Mouse (Mus musculus): ENCODE data around the gene Hist2h2aa1. TPM values are rescaled to one million over a fixed set of nuclear protein-coding genes. Genes with fewer than 3 reads are reported as not detected.
"Not testable (repeated sequence)": the region's sequence is repeated elsewhere in the genome, so short reads cannot be mapped to it uniquely, and the experiment has no call there.

Hist2h2aa1 gene
- polyA plus RNA-seq, 1 experiment from 2014 or later: 24.8 TPM

- H3K9ac ChIP-seq: peak within 1 kb of the TSS; percentile 44
- H3K27ac ChIP-seq: peak within 1 kb of the TSS; percentile 96
- under 1% methylated on average over 45 of the region's 45 CpGs for WGBS
- no peaks in the 10 kb centered on the region for H3K36me3 ChIP-seq
- H3K4me3 ChIP-seq: peak within 1 kb of the TSS; percentile 52
- H3K4me1 ChIP-seq: peaks cover 11% of the 10 kb centered on the region; the same call in 1 of the 2 replicates
- ATAC-seq (ENCODE audit: insufficient number of reproducible peaks, low FRiP score, low TSS enrichment, low read depth): peak; percentile 95
- H3K4me2 ChIP-seq: peak within 1 kb of the TSS; percentile 80
- H3K9me3 ChIP-seq: no peaks in the 10 kb centered on the region
- no peaks in the 10 kb centered on the region for H3K27me3 ChIP-seq
Measured at GRCm38 (mm10) chr3:96269511-96270474, 24.5 kb downstream of the Hist2h2aa1 start, which contains the start of gene Hist2h2bb. TSS of gene Hist2h2bb (plus strand) at chr3:96269752.

DNA sequence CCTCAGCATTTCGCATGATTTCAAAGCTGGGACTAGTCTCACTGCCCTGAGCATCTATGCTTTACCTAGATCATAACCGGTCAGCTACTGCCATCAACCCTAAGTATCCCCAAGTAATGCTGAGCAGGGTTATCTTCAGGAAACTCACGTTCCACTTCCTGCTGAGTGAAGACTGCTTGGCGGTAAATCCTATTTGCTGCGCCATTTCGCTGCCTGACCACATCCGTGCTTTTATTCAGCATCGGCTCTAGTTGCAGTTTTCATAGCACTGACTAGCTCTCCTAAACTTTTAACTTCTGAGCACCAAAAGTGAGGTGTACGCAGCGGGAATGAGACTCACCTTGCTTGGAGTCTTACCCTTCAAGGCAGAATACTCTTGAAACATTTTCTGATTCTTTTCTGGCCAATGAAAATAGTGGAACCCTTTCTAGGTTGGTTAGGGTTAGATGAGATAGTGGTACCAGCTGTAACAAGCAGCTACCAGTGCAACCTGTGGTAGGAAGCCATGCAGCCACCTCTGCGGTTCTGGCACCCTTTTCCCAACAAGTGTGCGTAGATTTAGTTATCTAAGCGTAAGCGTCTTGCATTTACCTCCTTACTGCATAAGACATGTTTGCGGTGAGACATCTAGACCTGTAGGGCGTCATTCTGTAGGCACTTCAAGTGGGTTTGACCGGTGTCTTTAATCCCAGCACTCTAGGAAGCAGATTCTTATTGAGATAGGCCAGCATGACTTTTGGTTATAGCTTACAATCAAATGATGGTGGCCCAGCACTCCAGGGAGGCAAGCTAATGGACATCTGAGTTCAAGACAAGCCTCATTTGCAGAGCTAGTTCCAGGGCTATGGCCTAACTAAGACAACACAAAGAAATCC is 28.5 kb downstream of the Hist2h2aa1 start:
- ATAC-seq (ENCODE audit: insufficient number of reproducible peaks, low FRiP score, low TSS enrichment, low read depth): no peak
- H3K4me2 ChIP-seq: no peak overlapping the region
- H3K9ac ChIP-seq: no peak overlapping the region
- no peak overlapping the region for H3K4me3 ChIP-seq
- peaks cover 8% of the 10 kb centered on the region; the same call in 1 of the 2 replicates for H3K4me1 ChIP-seq
- no peaks in the 10 kb centered on the region for H3K27me3 ChIP-seq
- no peaks in the 10 kb centered on the region for H3K36me3 ChIP-seq
- H3K9me3 ChIP-seq: no peaks in the 10 kb centered on the region
- whole genome bisulfite sequencing: 88% methylated on average over 17 of the region's 17 CpGs
- H3K27ac ChIP-seq: no peak overlapping the region

- Histone ChIP-seq H3K36me3 (no peaks in the 10 kb centered on the region), H3K4me1 (peaks cover 4% of the 10 kb centered on the region; the same call in 1 of the 2 replicates), H3K9ac (peak overlapping the region; percentile 53; the same call in 1 of the 2 replicates), H3K4me3 (peak overlapping the region; percentile 56), H3K4me2 (peak overlapping the region; percentile 85), H3K9me3 (no peaks in the 10 kb centered on the region), H3K27me3 (peaks cover 4% of the 10 kb centered on the region; the same call in 1 of the 2 replicates), H3K27ac (peak overlapping the region; percentile 83)
- WGBS: 15% methylated on average over 8 of the region's 8 CpGs
- ATAC-seq (ENCODE audit: insufficient number of reproducible peaks, low FRiP score, low TSS enrichment, low read depth): no peak; the same call in 1 of the 2 replicates
Measured at GRCm38 (mm10) chr3:96277428-96277799, 32.1 kb downstream of the Hist2h2aa1 start.

DNA sequence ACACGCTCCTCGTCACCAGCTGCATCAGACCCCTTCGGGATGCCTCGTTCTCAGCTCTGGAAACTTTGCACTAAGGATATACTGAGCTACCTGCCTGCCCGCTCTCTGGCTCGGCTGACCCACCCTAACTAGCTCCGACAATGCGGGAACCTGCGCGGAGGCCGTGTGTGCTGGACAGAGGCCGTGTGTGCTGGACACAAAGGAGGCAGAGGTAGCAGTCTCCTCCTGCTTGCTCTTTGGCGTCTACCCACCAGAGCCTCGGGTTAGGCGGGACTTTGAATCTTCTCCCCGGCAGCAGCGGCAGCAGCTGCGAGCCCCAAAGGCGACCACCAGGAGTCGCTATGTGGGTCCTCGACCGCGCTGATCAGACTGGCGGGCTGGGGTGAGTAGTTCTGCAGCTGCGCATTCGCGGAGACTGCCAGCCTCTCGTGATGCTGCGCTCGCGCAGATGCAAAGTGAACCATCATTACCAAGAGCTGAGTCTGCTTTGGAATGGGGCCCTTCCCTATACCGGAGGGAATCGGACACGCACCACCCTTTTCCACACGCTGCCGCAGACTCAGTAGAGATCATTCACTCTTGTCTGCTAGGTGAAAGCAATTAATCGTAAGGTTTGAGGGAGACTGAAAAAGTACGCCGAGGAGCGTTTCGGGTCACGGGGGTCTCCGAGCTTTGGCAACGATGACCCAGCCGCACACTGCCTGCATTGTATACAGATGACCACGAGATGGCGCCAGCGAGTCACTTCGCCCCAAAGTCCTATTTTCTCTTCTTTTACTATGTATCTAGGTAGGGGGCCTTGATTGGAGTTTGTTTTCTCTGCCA is 32.7 kb downstream of the Hist2h2aa1 start:
- peak overlapping the region; percentile 56 for H3K4me3 ChIP-seq
- H3K27me3 ChIP-seq: peaks cover 4% of the 10 kb centered on the region; the same call in 1 of the 2 replicates
- no peaks in the 10 kb centered on the region for H3K36me3 ChIP-seq
- H3K4me1 ChIP-seq: peaks cover 4% of the 10 kb centered on the region; the same call in 1 of the 2 replicates
- under 1% methylated on average over 49 of the region's 49 CpGs for WGBS
- peak overlapping the region; percentile 85 for H3K4me2 ChIP-seq
- H3K9ac ChIP-seq: peak overlapping the region; percentile 53
- peak overlapping the region; percentile 92 for H3K27ac ChIP-seq
- ATAC-seq (ENCODE audit: insufficient number of reproducible peaks, low FRiP score, low TSS enrichment, low read depth): peak; percentile 94
- H3K9me3 ChIP-seq: no peaks in the 10 kb centered on the region

- H3K4me3 ChIP-seq: no peak overlapping the region
- H3K27ac ChIP-seq: no peak overlapping the region
- H3K4me2 ChIP-seq: no peak overlapping the region
- peaks cover 13% of the 10 kb centered on the region; the same call in 1 of the 2 replicates for H3K27me3 ChIP-seq
- no peaks in the 10 kb centered on the region for H3K36me3 ChIP-seq
- 54% methylated on average over 6 of the region's 6 CpGs for WGBS
- ATAC-seq (ENCODE audit: insufficient number of reproducible peaks, low FRiP score, low TSS enrichment, low read depth): no peak
- no peak overlapping the region for H3K9ac ChIP-seq
- peaks cover 4% of the 10 kb centered on the region; the same call in 1 of the 2 replicates for H3K4me1 ChIP-seq
- H3K9me3 ChIP-seq: no peaks in the 10 kb centered on the region
Measured at GRCm38 (mm10) chr3:96280660-96281059, 35.4 kb downstream of the Hist2h2aa1 start.

- no peak for ATAC-seq (ENCODE audit: insufficient number of reproducible peaks, low FRiP score, low TSS enrichment, low read depth)
- Histone ChIP-seq H3K27ac (no peak overlapping the region), H3K4me1 (no peaks in the 10 kb centered on the region), H3K9me3 (no peaks in the 10 kb centered on the region), H3K4me3 (no peak overlapping the region), H3K36me3 (no peaks in the 10 kb centered on the region), H3K4me2 (0 out of 2 replicates have a peak overlapping the region, but pooled peaks have one; percentile 5), H3K27me3 (peaks cover 13% of the 10 kb centered on the region; the same call in 1 of the 2 replicates), H3K9ac (no peak overlapping the region)
- whole genome bisulfite sequencing: 21% methylated on average over 4 of the region's 4 CpGs
Measured at GRCm38 (mm10) chr3:96284457-96284856, 39.2 kb downstream of the Hist2h2aa1 start.

DNA sequence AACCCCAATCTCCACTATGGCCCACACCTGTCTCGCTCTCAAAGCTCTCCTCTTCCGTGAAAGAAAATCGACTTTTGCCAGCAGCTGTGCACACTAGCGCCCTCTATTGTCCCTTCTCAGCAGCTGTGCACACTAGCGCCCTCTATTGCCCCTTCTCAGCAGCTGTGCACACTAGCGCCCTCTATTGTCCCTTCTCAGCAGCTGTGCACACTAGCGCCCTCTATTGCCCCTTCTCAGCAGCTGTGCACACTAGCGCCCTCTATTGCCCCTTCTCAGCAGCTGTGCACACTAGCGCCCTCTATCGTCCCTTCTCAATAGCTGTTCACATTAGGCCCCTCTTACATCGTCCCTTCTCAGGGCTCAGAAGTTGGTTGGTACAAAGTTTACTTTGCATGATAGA is 42.0 kb downstream of the Hist2h2aa1 start:
- H3K4me2 ChIP-seq; H3K27me3 ChIP-seq; H3K4me1 ChIP-seq; ATAC-seq (ENCODE audit: insufficient number of reproducible peaks, low FRiP score, low TSS enrichment, low read depth); H3K9ac ChIP-seq; H3K9me3 ChIP-seq; H3K27ac ChIP-seq; H3K36me3 ChIP-seq; H3K4me3 ChIP-seq: not testable (repeated sequence)
- WGBS: 90% methylated on average over 11 of the region's 11 CpGs

GRCm38 (mm10) chr3:96289201-96289600 is 43.9 kb downstream of the Hist2h2aa1 start:
- Histone ChIP-seq H3K4me1 (no peaks in the 10 kb centered on the region), H3K4me3 (no peak overlapping the region), H3K27ac (no peak overlapping the region), H3K9me3 (no peaks in the 10 kb centered on the region), H3K4me2 (no peak overlapping the region), H3K36me3 (no peaks in the 10 kb centered on the region), H3K27me3 (0 out of 2 replicates have a peak, but pooled peaks cover 2% of the 10 kb centered on the region), H3K9ac (no peak overlapping the region)
- WGBS: 66% methylated on average over 3 of the region's 3 CpGs
- ATAC-seq (ENCODE audit: insufficient number of reproducible peaks, low FRiP score, low TSS enrichment, low read depth): no peak

- H3K27me3 ChIP-seq; H3K4me2 ChIP-seq; ATAC-seq (ENCODE audit: insufficient number of reproducible peaks, low FRiP score, low TSS enrichment, low read depth); H3K9ac ChIP-seq; H3K4me3 ChIP-seq; H3K4me1 ChIP-seq; H3K9me3 ChIP-seq; H3K36me3 ChIP-seq; H3K27ac ChIP-seq: not testable (repeated sequence)
- WGBS: 92% methylated on average over 3 of the region's 3 CpGs
Measured at GRCm38 (mm10) chr3:96290727-96291126, 45.4 kb downstream of the Hist2h2aa1 start.

GRCm38 (mm10) chr3:96292641-96293040 is 47.3 kb downstream of the Hist2h2aa1 start:
- H3K4me1 ChIP-seq: no peaks in the 10 kb centered on the region
- no peak overlapping the region for H3K9ac ChIP-seq
- no peaks in the 10 kb centered on the region for H3K36me3 ChIP-seq
- no peaks in the 10 kb centered on the region for H3K27me3 ChIP-seq
- H3K27ac ChIP-seq: no peak overlapping the region
- no peak overlapping the region for H3K4me3 ChIP-seq
- no peak overlapping the region for H3K4me2 ChIP-seq
- WGBS: 42% methylated on average over 6 of the region's 6 CpGs
- ATAC-seq (ENCODE audit: insufficient number of reproducible peaks, low FRiP score, low TSS enrichment, low read depth): no peak
- H3K9me3 ChIP-seq: no peaks in the 10 kb centered on the region

DNA sequence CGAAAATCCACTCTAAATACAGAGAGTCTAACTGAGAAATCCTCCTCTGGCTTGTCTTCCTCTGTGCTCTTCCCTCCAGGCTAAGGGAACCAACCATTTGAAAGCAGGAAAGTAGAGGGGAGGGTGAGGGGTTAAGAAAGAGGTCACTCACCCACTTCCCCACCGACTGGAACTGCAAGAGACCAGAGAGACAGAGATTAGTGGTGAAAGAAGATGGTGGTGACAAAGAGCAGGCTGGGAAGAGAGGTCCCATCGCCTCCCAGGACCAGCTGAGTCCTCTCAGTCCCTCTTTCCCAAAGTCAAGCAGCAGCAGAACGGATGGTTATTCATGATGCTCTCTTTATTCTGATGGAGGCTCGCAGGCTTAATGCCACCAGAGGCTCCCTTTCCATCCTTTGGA is 48.1 kb downstream of the Hist2h2aa1 start:
- no peaks in the 10 kb centered on the region for H3K9me3 ChIP-seq
- H3K27ac ChIP-seq: no peak overlapping the region
- no peak overlapping the region for H3K9ac ChIP-seq
- WGBS: 52% methylated on average over 5 of the region's 5 CpGs
- H3K36me3 ChIP-seq: no peaks in the 10 kb centered on the region
- H3K4me1 ChIP-seq: no peaks in the 10 kb centered on the region
- no peak for ATAC-seq (ENCODE audit: insufficient number of reproducible peaks, low FRiP score, low TSS enrichment, low read depth)
- no peaks in the 10 kb centered on the region for H3K27me3 ChIP-seq
- no peak overlapping the region for H3K4me3 ChIP-seq
- H3K4me2 ChIP-seq: no peak overlapping the region

Measured in limb, embryonic 15.5 days (tissue).